Mouse (Mus musculus): ENCODE measurements at regions not wholly inside any gene's neighbourhood (a gene's known extent, or its start where the extent isn't known, plus 50 kb on each side); places are given as distances from the start of the nearest gene placed in this dataset.

DNA sequence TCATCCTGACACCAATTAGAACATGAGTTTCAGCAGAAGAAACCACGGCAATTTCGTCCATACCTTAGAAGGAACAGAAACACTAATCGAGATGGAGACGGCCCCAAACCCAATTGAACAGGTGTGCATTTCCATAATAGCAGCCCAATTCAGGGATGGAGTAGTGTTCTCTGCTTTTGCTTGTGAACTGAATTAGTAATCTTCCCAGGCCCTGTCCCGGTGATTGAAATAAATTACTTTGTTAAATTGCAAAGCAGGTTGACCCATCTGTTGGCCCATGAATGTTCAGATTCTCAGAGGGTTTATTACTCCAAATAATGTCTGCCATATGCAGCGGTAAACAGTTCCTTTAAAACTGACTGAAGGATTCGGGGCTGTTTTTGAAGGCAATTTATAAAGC, 388.5 kb upstream of the Nfe2l3 start:
- Histone ChIP-seq H3K4me3 (ENCODE audit: insufficient read depth, low read length) (no peak overlapping the region), H3K27ac (ENCODE audit: insufficient read depth, low read depth, low read length) (no peak overlapping the region), H3K4me1 (ENCODE audit: control insufficient read depth, insufficient read depth, low read length) (no peaks in the 10 kb centered on the region)
- TF ChIP-seq CTCF (IDR thresholded peaks at IDR 0.05; ENCODE audit: low read depth, low read length) (no peak), POLR2A (IDR thresholded peaks at IDR 0.05; ENCODE audit: borderline replicate concordance, low read depth, low read length) (no peak)

GRCm38 (mm10) chr6:51044873-51045272, 387.6 kb upstream of the Nfe2l3 start:
- H3K4me1 ChIP-seq (ENCODE audit: control insufficient read depth, insufficient read depth, low read length), result no peaks in the 10 kb centered on the region
- TF ChIP-seq CTCF (IDR thresholded peaks at IDR 0.05; ENCODE audit: low read depth, low read length), result no peak
- no peak for TF ChIP-seq POLR2A (IDR thresholded peaks at IDR 0.05; ENCODE audit: borderline replicate concordance, low read depth, low read length)
- no peak overlapping the region for H3K27ac ChIP-seq (ENCODE audit: insufficient read depth, low read depth, low read length)
- H3K4me3 ChIP-seq (ENCODE audit: insufficient read depth, low read length), result no peak overlapping the region

- H3K4me1 ChIP-seq (ENCODE audit: control insufficient read depth, insufficient read depth, low read length), result no peaks in the 10 kb centered on the region
- H3K4me3 ChIP-seq (ENCODE audit: insufficient read depth, low read length), result no peak overlapping the region
- no peak for TF ChIP-seq POLR2A (IDR thresholded peaks at IDR 0.05; ENCODE audit: borderline replicate concordance, low read depth, low read length)
- TF ChIP-seq CTCF (IDR thresholded peaks at IDR 0.05; ENCODE audit: low read depth, low read length), result no peak
- H3K27ac ChIP-seq (ENCODE audit: insufficient read depth, low read depth, low read length), result no peak overlapping the region
Observed at GRCm38 (mm10) chr6:51052451-51052921, 380.0 kb upstream of the Nfe2l3 start.

DNA sequence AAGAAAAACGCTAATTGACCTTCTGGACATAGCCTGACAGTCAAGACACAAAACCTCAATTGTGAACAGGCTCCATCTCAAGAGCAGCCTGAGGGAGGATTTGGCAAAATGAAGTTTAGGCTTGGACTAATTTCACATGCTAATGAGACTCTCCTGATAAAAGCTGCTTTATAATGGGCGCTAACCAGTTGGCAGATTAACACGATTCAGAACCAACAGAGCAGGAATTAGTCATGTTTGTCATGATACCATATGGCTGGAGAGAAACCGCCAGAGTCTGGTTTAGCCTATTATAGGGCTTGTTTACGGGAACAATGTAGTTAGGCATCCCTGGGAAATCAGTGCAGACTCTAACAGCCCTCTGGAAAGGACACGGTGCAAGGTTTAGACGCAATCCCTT, 375.2 kb upstream of the Nfe2l3 start:
- Histone ChIP-seq H3K4me1 (ENCODE audit: control insufficient read depth, insufficient read depth, low read length) (no peaks in the 10 kb centered on the region), H3K27ac (ENCODE audit: insufficient read depth, low read depth, low read length) (no peak overlapping the region), H3K4me3 (ENCODE audit: insufficient read depth, low read length) (no peak overlapping the region)
- no peak for TF ChIP-seq CTCF (IDR thresholded peaks at IDR 0.05; ENCODE audit: low read depth, low read length)
- no peak for TF ChIP-seq POLR2A (IDR thresholded peaks at IDR 0.05; ENCODE audit: borderline replicate concordance, low read depth, low read length)

- Histone ChIP-seq H3K4me1 (ENCODE audit: control insufficient read depth, insufficient read depth, low read length) (no peaks in the 10 kb centered on the region), H3K27ac (ENCODE audit: insufficient read depth, low read depth, low read length) (no peak overlapping the region), H3K4me3 (ENCODE audit: insufficient read depth, low read length) (no peak overlapping the region)
- TF ChIP-seq POLR2A (IDR thresholded peaks at IDR 0.05; ENCODE audit: borderline replicate concordance, low read depth, low read length), result no peak
- no peak for TF ChIP-seq CTCF (IDR thresholded peaks at IDR 0.05; ENCODE audit: low read depth, low read length)
Observed at GRCm38 (mm10) chr6:51059923-51060847, 372.3 kb upstream of the Nfe2l3 start.

DNA sequence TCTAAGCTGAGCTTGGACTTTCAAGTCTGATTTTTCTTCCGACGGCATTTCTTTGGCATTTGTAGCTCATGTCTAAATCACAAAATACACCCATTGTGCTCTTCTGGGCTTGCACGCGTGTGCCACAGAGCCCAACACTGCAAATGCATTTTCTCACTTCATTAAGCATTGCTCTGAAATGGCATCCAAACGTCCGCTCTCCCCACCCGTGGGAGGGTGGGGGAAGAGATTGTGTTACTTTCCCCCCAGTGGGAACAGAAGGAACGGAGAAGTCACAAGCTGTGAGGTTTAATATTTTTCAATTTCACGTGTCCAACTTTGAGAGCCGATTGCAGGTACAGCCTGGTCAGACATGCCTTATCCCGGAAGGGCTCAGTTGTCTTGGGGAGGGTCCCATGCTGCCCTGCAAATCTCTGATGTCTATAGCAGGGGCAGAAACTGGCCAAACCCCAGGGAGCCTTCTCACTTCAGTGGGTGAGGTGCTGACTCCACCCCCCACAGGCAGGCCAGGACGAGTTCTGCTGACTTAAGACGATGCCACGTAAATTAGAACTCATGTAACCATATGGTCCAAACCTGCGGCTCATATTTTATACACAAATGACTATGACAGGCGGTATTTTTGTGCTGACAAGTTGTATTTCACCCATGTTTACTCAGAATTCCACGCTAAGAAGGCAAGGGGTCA, 371.5 kb upstream of the Nfe2l3 start:
- Histone ChIP-seq H3K4me1 (ENCODE audit: control insufficient read depth, insufficient read depth, low read length) (no peaks in the 10 kb centered on the region), H3K4me3 (ENCODE audit: insufficient read depth, low read length) (no peak overlapping the region), H3K27ac (ENCODE audit: insufficient read depth, low read depth, low read length) (no peak overlapping the region)
- TF ChIP-seq POLR2A (IDR thresholded peaks at IDR 0.05; ENCODE audit: borderline replicate concordance, low read depth, low read length), result no peak
- no peak for TF ChIP-seq CTCF (IDR thresholded peaks at IDR 0.05; ENCODE audit: low read depth, low read length)

DNA sequence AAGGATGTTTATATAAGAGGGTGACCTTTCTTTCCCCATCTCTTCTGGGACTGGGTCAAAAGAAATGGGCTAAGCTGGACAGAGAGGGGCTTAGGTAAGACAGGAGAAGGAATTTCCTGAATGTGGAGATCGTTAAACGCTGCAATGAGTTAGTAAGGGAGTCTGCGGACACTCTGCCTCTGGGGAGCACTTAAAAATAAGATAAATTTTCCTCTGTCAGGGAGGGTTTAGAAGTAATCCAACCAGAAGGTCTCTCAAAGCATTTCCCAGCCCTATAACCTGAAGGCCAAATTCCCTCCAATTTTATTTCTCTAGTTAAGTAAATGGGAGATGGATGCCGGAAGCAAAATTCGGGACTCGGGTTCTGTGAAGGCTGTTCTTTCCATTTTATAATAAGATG, 367.3 kb upstream of the Nfe2l3 start:
- no peak overlapping the region for H3K27ac ChIP-seq (ENCODE audit: insufficient read depth, low read depth, low read length)
- no peak overlapping the region for H3K4me3 ChIP-seq (ENCODE audit: insufficient read depth, low read length)
- H3K4me1 ChIP-seq (ENCODE audit: control insufficient read depth, insufficient read depth, low read length), result no peaks in the 10 kb centered on the region
- no peak for TF ChIP-seq POLR2A (IDR thresholded peaks at IDR 0.05; ENCODE audit: borderline replicate concordance, low read depth, low read length)
- TF ChIP-seq CTCF (IDR thresholded peaks at IDR 0.05; ENCODE audit: low read depth, low read length), result no peak

DNA sequence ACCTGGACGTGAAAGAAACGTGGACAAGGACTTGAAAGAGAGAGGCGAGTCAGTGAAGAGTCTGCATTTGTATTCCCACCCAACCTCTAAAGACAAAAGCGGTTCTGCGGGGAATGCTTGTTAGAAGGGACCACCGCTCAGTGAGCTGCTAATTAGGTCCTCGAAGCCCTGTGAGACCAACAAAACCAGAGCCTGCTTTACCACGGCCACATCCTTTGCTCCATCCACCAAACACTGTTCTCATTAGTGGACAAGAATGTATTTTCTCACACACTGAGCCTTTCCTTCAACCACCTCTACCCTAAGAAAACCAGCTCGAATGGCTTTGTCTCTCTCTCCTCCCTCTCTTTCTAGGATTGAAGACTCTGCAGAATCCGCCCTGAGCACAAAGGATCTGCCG, 365.1 kb upstream of the Nfe2l3 start:
- TF ChIP-seq CTCF (IDR thresholded peaks at IDR 0.05; ENCODE audit: low read depth, low read length) (no peak), POLR2A (IDR thresholded peaks at IDR 0.05; ENCODE audit: borderline replicate concordance, low read depth, low read length) (no peak)
- Histone ChIP-seq H3K4me1 (ENCODE audit: control insufficient read depth, insufficient read depth, low read length) (no peaks in the 10 kb centered on the region), H3K4me3 (ENCODE audit: insufficient read depth, low read length) (no peak overlapping the region), H3K27ac (ENCODE audit: insufficient read depth, low read depth, low read length) (no peak overlapping the region)

- Histone ChIP-seq H3K4me1 (ENCODE audit: control insufficient read depth, insufficient read depth, low read length) (no peaks in the 10 kb centered on the region), H3K4me3 (ENCODE audit: insufficient read depth, low read length) (no peak overlapping the region), H3K27ac (ENCODE audit: insufficient read depth, low read depth, low read length) (no peak overlapping the region)
- TF ChIP-seq POLR2A (IDR thresholded peaks at IDR 0.05; ENCODE audit: borderline replicate concordance, low read depth, low read length) (no peak), CTCF (IDR thresholded peaks at IDR 0.05; ENCODE audit: low read depth, low read length) (no peak)
Observed at GRCm38 (mm10) chr6:51069945-51070344, 362.5 kb upstream of the Nfe2l3 start.

DNA sequence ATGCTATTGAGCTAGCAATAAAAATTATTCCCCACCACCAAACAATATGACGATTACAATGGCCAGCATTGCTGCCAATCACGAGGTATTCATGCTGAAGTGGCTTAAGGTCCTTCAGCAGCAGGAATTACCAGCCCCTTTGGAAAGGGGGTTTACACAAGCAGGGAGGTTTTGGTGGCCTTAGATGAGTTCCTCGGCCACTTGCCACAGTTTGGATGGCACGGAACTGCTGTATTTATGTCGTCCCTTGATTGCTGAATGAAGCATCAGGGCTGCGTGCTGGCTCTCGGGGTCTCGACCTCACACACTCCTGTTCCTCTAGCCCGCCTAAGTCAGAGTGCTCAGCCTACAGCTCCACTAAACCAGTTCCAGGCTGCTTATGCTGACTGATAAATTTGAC, 361.2 kb upstream of the Nfe2l3 start:
- H3K4me1 ChIP-seq (ENCODE audit: control insufficient read depth, insufficient read depth, low read length), result no peaks in the 10 kb centered on the region
- H3K27ac ChIP-seq (ENCODE audit: insufficient read depth, low read depth, low read length), result no peak overlapping the region
- TF ChIP-seq CTCF (IDR thresholded peaks at IDR 0.05; ENCODE audit: low read depth, low read length) (no peak), POLR2A (IDR thresholded peaks at IDR 0.05; ENCODE audit: borderline replicate concordance, low read depth, low read length) (no peak)
- H3K4me3 ChIP-seq (ENCODE audit: insufficient read depth, low read length), result no peak overlapping the region

Measured in bone marrow macrophage, adult 2 months (primary cell).